Mouse (Mus musculus): ENCODE results near the gene Tfip11. TPM values are rescaled to one million over a fixed set of nuclear protein-coding genes. Genes with fewer than 3 reads are reported as not detected.

Tfip11 gene
- polyA plus RNA-seq, 1 experiment from 2014 or later: 14.1 TPM

- no peak overlapping the region for H3K4me3 ChIP-seq (replicated peaks)
- no peak overlapping the region for H3K4me2 ChIP-seq
- H3K27ac ChIP-seq: no peak overlapping the region
- no peak for ATAC-seq (ENCODE audit: low read depth)
- no peaks in the 10 kb centered on the region for H3K36me3 ChIP-seq
- no peaks in the 10 kb centered on the region for H3K9me3 ChIP-seq (replicated peaks)
- H3K4me1 ChIP-seq (replicated peaks): peaks cover 95% of the 10 kb centered on the region
- 83% methylated on average over 5 of the region's 5 CpGs for whole genome bisulfite sequencing (ENCODE audit: insufficient replicate concordance)
- no peaks in the 10 kb centered on the region for H3K27me3 ChIP-seq
- no peak overlapping the region for H3K9ac ChIP-seq
- DNase-seq: no peak
These were observed 34.3 kb upstream of the Tfip11 start for GRCm38 (mm10) chr5:112291866-112292265.

GRCm38 (mm10) chr5:112292343-112292980 lies 33.7 kb upstream of the Tfip11 start:
- no peaks in the 10 kb centered on the region for H3K27me3 ChIP-seq

GRCm38 (mm10) chr5:112293800-112294199 lies 32.4 kb upstream of the Tfip11 start:
- 53% methylated on average over 2 of the region's 2 CpGs for WGBS (ENCODE audit: insufficient replicate concordance)
- peaks cover 95% of the 10 kb centered on the region for H3K4me1 ChIP-seq (replicated peaks)

More at GRCm38 (mm10) chr5:112292343-112292980, 33.7 kb upstream of the Tfip11 start:
- no peak overlapping the region for H3K4me2 ChIP-seq
- no peaks in the 10 kb centered on the region for H3K9me3 ChIP-seq (replicated peaks)
- H3K36me3 ChIP-seq: no peaks in the 10 kb centered on the region
- ATAC-seq (ENCODE audit: low read depth): no peak
- H3K4me3 ChIP-seq (replicated peaks): no peak overlapping the region
- DNase-seq: no peak
- 81% methylated on average over 17 of the region's 17 CpGs for WGBS (ENCODE audit: insufficient replicate concordance)
- H3K9ac ChIP-seq: no peak overlapping the region
- H3K27ac ChIP-seq: no peak overlapping the region
- peaks cover 95% of the 10 kb centered on the region for H3K4me1 ChIP-seq (replicated peaks)

GRCm38 (mm10) chr5:112294696-112295095 lies 31.5 kb upstream of the Tfip11 start:
- Histone ChIP-seq H3K27ac (peak overlapping the region; percentile 80), H3K4me3 (replicated peaks) (no peak overlapping the region), H3K4me2 (no peak overlapping the region), H3K4me1 (replicated peaks) (peaks cover 97% of the 10 kb centered on the region), H3K27me3 (no peaks in the 10 kb centered on the region), H3K36me3 (0 out of 2 replicates have a peak, but pooled peaks cover 3% of the 10 kb centered on the region), H3K9ac (peak overlapping the region; percentile 47; the same call in 1 of the 2 replicates), H3K9me3 (replicated peaks) (no peaks in the 10 kb centered on the region)
- ATAC-seq (ENCODE audit: low read depth) (no peak), DNase-seq (no peak)
- 65% methylated on average over 4 of the region's 4 CpGs for WGBS (ENCODE audit: insufficient replicate concordance)

More at GRCm38 (mm10) chr5:112293800-112294199, 32.4 kb upstream of the Tfip11 start:
- ATAC-seq (ENCODE audit: low read depth) (no peak), DNase-seq (no peak)
- Histone ChIP-seq H3K9me3 (replicated peaks) (no peaks in the 10 kb centered on the region), H3K36me3 (0 out of 2 replicates have a peak, but pooled peaks cover 3% of the 10 kb centered on the region), H3K4me3 (replicated peaks) (no peak overlapping the region), H3K4me2 (no peak overlapping the region), H3K27ac (peak overlapping the region; percentile 8; the same call in 1 of the 2 replicates), H3K9ac (no peak overlapping the region), H3K27me3 (no peaks in the 10 kb centered on the region)

- WGBS (ENCODE audit: insufficient replicate concordance): 22% methylated on average over 8 of the region's 8 CpGs
- no peaks in the 10 kb centered on the region for H3K9me3 ChIP-seq (replicated peaks)
- H3K4me3 ChIP-seq (replicated peaks): no peak overlapping the region
- ATAC-seq (ENCODE audit: low read depth): peak; percentile 49
- peak overlapping the region; percentile 47; the same call in 1 of the 2 replicates for H3K9ac ChIP-seq
- H3K4me2 ChIP-seq: peak overlapping the region; percentile 21; the same call in 1 of the 2 replicates
- H3K4me1 ChIP-seq (replicated peaks): peaks cover 97% of the 10 kb centered on the region
- DNase-seq: no peak
- H3K27ac ChIP-seq: peak overlapping the region; percentile 80
- 0 out of 2 replicates have a peak, but pooled peaks cover 3% of the 10 kb centered on the region for H3K36me3 ChIP-seq
- no peaks in the 10 kb centered on the region for H3K27me3 ChIP-seq
These were observed 31.0 kb upstream of the Tfip11 start for GRCm38 (mm10) chr5:112295162-112295561.

- 0 out of 2 replicates have a peak overlapping the region, but pooled peaks have one; percentile 21 for H3K4me2 ChIP-seq
- peak overlapping the region; percentile 47 for H3K9ac ChIP-seq
- ATAC-seq (ENCODE audit: low read depth) (no peak), DNase-seq (no peak)
- WGBS (ENCODE audit: insufficient replicate concordance): 56% methylated on average over 8 of the region's 8 CpGs
- H3K27me3 ChIP-seq: no peaks in the 10 kb centered on the region
- H3K36me3 ChIP-seq: 0 out of 2 replicates have a peak, but pooled peaks cover 3% of the 10 kb centered on the region
- peak overlapping the region; percentile 80 for H3K27ac ChIP-seq
- H3K4me1 ChIP-seq (replicated peaks): peaks cover 97% of the 10 kb centered on the region
- no peaks in the 10 kb centered on the region for H3K9me3 ChIP-seq (replicated peaks)
- no peak overlapping the region for H3K4me3 ChIP-seq (replicated peaks)
These were observed 30.6 kb upstream of the Tfip11 start for GRCm38 (mm10) chr5:112295564-112295963.

- Histone ChIP-seq H3K4me2 (peak overlapping the region; percentile 28; the same call in 1 of the 2 replicates), H3K9me3 (replicated peaks) (no peaks in the 10 kb centered on the region), H3K27ac (peak overlapping the region; percentile 80), H3K4me1 (replicated peaks) (peaks cover 100% of the 10 kb centered on the region), H3K27me3 (no peaks in the 10 kb centered on the region), H3K36me3 (0 out of 2 replicates have a peak, but pooled peaks cover 3% of the 10 kb centered on the region), H3K4me3 (replicated peaks) (no peak overlapping the region), H3K9ac (peak overlapping the region; percentile 43)
- 17% methylated on average over 6 of the region's 6 CpGs for WGBS (ENCODE audit: insufficient replicate concordance)
- peak; percentile 72 for ATAC-seq (ENCODE audit: low read depth)
- no peak for DNase-seq
These were observed 29.6 kb upstream of the Tfip11 start for GRCm38 (mm10) chr5:112296404-112297181.

- Histone ChIP-seq H3K4me3 (replicated peaks) (no peak overlapping the region), H3K27ac (peak overlapping the region; percentile 80), H3K4me2 (0 out of 2 replicates have a peak overlapping the region, but pooled peaks have one; percentile 28), H3K9me3 (replicated peaks) (no peaks in the 10 kb centered on the region), H3K9ac (peak overlapping the region; percentile 43), H3K27me3 (no peaks in the 10 kb centered on the region), H3K4me1 (replicated peaks) (peaks cover 99% of the 10 kb centered on the region), H3K36me3 (0 out of 2 replicates have a peak, but pooled peaks cover 3% of the 10 kb centered on the region)
- DNase-seq (no peak), ATAC-seq (ENCODE audit: low read depth) (no peak)
- 50% methylated on average over 2 of the region's 2 CpGs for WGBS (ENCODE audit: insufficient replicate concordance)
These were observed 28.9 kb upstream of the Tfip11 start for GRCm38 (mm10) chr5:112297257-112297656.

GRCm38 (mm10) chr5:112298226-112298988 lies 27.8 kb upstream of the Tfip11 start:
- no peak for DNase-seq
- Histone ChIP-seq H3K9me3 (replicated peaks) (no peaks in the 10 kb centered on the region), H3K4me3 (replicated peaks) (no peak overlapping the region), H3K36me3 (peaks cover 3% of the 10 kb centered on the region; the same call in 1 of the 2 replicates), H3K27ac (peak overlapping the region; percentile 80), H3K4me2 (no peak overlapping the region), H3K9ac (0 out of 2 replicates have a peak overlapping the region, but pooled peaks have one; percentile 31), H3K27me3 (no peaks in the 10 kb centered on the region), H3K4me1 (replicated peaks) (peaks cover 95% of the 10 kb centered on the region)
- ATAC-seq (ENCODE audit: low read depth): peak; percentile 5; the same call in 1 of the 2 replicates
- 53% methylated on average over 12 of the region's 12 CpGs for WGBS (ENCODE audit: insufficient replicate concordance)

- H3K27me3 ChIP-seq: no peaks in the 10 kb centered on the region
- no peak for ATAC-seq (ENCODE audit: low read depth)
- H3K27ac ChIP-seq: peak overlapping the region; percentile 80; the same call in 1 of the 2 replicates
- no peak overlapping the region for H3K4me2 ChIP-seq
- peaks cover 13% of the 10 kb centered on the region; the same call in 1 of the 2 replicates for H3K36me3 ChIP-seq
- H3K9me3 ChIP-seq (replicated peaks): no peaks in the 10 kb centered on the region
- H3K9ac ChIP-seq: no peak overlapping the region
- DNase-seq: no peak
- WGBS (ENCODE audit: insufficient replicate concordance): 72% methylated on average over 4 of the region's 4 CpGs
- no peak overlapping the region for H3K4me3 ChIP-seq (replicated peaks)
- H3K4me1 ChIP-seq (replicated peaks): peaks cover 85% of the 10 kb centered on the region
These were observed 26.8 kb upstream of the Tfip11 start for GRCm38 (mm10) chr5:112299399-112299798.

Data from liver, embryonic 13.5 days (tissue).